Mouse (Mus musculus) spleen, adult 2 months (tissue): ENCODE results near the gene Fam43a.

Experiments
- CTCF ChIP-seq: fragments of 200-500 bp; IDR thresholded peaks from 2 replicates; pipeline ENCODE4 v1.5.1; 2011; ENCODE audit warnings: mild to moderate bottlenecking, inconsistent platforms; ENCODE audit not compliant: insufficient read depth, insufficient read length, insufficient replicate concordance; ENCODE audit errors: extremely low read depth
- POLR2A ChIP-seq: fragments of 200-500 bp; IDR thresholded peaks from 2 replicates; pipeline ENCODE4 v1.6.1; 2011; ENCODE audit warnings: low read depth, low read length, inconsistent platforms

DNA sequence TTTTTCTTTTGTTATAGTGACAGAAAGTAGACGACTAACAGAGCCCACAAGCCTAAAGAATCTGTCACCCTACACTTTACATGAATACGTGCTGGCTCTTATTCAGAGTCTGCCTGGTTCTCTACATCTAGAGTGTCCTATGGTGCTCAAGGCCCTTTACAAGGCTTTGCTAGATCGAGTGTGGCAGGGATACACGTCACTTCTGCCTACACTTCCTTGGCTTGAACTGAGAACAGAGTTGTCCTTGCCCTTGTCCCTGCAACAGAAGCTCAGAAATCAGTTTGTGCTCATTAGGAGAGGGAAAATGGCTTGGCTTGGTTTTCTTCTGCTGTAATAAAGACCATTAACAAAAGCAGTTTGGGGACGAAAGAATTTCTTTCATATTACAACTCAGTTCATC, 11.8 kb downstream of the Fam43a start:
- no peak for TF ChIP-seq POLR2A
- TF ChIP-seq CTCF: no peak
